Mouse (Mus musculus): ENCODE measurements around the gene Zswim3.
"Not testable (repeated sequence)": the region's sequence is repeated elsewhere in the genome, so short reads cannot be mapped to it uniquely, and the experiment has no call there.

Gene Zswim3

DNA sequence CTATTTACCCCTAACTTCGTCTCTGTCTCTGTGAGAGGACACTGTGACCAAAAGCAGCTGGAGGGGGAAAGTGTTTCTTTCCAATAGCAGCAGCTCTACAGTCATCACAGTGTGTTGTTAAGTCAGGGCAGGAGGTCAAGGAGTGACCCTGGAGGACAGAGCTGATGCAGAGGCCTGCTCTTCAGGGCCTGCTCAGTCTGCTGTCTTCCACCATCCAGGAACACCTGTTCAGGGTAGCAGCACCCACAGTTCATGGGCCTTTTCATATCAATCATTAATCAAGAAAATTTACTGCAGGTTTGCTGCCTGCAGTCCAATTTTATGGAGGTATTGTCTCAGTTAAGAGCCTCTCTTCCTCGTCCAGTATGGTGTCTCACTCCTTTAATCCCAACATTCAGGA is 8.7 kb downstream of the Zswim3 start:
- DNase-seq, result no peak

DNA sequence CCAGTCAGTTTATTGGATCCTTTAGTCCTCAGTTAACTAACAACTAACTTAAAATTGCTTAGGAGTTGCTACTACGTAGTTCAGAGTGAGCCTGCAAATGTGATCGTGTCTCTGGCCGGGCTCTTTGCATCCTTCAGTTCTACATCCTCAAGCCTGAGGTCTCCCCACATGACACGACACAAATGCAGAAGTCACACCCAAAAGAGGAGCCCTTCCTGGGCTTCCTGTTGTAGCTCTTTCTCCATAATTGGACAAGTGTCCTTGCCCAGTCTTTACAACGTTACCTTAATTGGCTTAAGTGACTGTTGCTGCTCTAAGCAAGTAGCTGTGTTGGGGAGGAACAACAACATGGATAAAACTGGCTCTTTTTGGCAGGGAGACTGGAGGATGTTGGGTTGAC is 10.4 kb downstream of the Zswim3 start:
- no peak for DNase-seq

DNA sequence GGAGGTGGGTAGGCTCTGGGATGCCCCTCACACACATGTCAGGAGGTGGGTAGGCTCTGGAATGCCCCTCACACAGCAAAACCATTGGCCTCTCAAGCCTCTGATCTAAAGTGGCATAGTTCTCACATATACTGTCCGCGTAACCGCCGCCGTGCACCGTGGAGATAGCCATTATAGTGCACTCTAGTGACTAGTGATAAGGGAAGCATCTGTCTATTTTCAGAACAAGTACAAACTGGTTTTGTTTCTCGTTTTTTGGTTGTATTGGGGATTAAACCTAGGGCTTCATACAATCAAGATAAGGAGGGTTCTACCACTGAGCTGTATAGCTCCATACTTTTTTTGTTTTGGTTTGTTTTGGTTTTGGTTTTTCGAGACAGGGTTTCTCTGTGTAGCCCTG is 10.9 kb downstream of the Zswim3 start:
- no peak for DNase-seq

DNA sequence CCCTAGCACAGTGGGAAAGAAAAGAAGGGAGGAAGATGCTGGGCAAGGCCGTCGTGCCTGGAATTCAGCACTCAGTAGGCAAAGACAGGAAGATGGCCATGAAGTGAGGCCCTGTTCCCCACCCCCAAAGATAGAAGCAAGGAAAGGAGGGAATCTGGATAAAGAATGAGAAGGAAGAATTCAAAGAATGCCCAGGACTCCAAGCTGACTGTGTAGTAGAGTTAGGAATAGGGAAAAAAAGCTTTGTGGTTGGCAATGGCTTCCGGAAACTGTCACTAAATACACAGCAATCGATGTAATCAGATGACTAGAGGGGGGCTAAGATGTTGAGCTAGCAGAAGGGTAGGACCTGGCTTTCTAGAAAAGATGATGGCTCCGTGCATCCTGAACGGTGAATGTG is 12.3 kb downstream of the Zswim3 start:
- no peak for DNase-seq

DNA sequence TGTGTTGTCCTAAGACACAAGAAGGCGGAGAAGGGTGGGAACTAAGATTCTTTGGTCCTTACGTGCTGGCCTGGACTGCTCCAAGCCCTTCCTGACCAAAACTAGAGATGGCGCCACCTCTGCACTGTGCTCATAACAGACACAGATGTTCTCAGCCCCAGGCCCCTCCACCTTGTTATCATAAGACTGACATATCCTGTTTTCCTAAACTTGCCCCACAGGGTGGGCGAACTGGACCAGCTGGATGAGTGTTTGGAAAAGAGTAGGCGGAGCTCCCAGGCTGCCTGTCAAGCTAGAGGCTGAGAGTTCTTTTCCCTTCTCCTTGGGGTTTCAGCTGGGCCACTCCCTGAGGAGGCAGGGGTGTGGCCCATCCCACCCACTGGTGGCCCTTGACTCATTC is 12.8 kb downstream of the Zswim3 start:
- no peak for DNase-seq

DNA sequence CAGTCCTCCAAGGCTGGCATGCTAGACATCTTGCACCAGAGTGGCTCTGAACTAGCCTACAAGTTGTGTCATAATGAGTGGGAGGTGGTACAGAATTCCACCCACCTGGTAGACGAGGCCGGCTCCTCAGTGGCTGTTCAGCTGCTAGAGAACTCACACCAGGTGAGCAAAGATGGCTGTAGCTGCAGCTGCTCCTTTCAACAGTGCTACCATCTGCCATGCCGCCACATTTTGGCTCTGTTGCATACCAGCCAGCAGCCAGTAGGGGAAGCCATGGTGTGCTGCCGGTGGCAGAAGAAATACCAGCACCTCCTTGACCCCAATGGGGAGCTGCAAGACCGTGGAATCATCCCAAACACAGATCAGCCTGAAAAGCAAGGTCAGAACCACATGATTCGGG is 16.2 kb downstream of the Zswim3 start:
- DNase-seq, result peak in 1 of 2 experiments; percentile 34

DNA sequence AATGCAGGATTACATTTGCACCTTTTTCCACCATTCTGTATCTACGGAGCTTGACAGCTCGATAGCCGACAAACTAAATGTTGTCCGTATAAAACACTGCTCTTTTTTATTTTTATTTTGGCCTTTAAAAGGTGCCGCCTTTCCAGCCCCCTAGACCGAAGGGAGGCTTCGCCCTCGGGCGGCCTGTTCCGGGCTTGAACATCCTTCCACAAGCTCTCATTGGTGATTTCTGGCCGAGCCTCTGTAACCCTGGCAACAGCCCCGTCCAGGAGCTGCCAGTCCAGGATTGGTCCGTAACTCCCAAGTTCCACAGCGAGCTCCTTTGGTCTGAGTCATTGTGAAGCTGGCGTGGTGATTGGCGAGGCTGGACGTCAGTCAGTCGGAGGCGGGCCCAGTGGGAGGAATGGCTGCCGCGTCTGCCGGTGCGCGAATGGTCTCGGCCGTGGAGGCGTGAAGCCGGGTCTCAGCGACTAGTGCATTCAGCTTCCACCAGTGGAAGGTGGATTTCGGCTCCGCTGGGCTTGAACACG is 17.8 kb downstream of the Zswim3 start, which contains the start of gene Zswim1:
TSS of gene Zswim1 (plus strand) at position 51 of the 530 bp plus-strand sequence.
- DNase-seq, result peak; percentile 100

DNA sequence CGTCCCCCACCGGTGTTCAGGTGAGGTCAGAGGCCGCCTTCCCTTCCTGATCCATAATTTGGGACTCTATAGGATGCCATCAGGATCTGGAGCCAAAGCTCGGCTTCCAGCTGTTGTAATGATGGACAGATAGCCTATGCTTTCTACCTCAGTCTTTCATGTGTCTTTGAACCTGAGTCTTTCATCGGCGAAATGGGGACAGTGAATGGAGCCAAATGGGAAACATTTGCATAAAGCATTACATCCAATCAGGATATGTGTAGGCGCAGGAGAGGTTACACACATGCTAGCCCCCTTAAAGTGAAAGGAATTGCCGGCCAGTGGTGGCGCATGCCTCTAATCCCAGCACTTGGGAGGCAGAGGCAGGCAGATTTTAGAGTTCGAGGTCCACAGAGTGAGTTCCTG is 18.3 kb downstream of the Zswim3 start:
- peak in 1 of 2 experiments; percentile 45 for DNase-seq

DNA sequence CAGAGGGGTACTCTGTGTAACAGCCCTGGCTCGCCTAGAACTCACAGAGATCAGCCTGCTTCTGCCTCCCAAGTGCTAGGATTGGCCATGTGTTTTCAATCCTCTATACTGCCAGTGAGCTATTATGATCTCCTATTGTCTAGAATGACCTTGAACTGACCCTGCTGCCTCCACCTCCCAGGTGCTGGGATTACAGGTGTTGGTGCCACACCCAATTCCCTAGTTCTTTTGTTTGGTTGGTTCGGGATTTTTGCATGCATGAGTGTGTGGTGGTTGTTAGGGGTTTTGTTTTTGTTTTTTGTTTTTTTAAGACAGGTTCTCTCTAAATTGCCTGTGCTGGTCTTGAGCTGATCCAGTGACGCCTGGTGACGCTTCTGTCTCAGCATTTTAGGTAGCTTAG is 19.1 kb downstream of the Zswim3 start:
- DNase-seq, result no peak

DNA sequence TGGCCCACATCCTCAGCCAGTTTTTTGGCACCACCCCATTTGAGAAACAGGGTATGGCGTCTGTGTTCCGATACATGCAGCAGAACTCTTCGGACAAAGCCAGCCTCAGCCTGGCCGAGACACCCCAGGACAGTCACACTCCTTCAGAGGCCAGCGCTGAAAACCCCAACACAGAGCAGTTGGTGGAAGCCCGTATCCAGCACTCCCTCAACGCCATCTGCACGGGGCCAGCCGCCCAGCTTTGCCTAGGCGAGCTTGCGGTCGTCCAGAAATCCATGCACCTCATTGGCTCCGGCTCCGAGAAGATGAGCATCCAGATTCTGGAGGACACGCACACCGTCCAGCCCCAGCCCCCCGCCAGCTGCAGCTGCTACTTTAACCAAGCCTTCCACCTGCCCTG is 20.6 kb downstream of the Zswim3 start:
- no peak for DNase-seq

DNA sequence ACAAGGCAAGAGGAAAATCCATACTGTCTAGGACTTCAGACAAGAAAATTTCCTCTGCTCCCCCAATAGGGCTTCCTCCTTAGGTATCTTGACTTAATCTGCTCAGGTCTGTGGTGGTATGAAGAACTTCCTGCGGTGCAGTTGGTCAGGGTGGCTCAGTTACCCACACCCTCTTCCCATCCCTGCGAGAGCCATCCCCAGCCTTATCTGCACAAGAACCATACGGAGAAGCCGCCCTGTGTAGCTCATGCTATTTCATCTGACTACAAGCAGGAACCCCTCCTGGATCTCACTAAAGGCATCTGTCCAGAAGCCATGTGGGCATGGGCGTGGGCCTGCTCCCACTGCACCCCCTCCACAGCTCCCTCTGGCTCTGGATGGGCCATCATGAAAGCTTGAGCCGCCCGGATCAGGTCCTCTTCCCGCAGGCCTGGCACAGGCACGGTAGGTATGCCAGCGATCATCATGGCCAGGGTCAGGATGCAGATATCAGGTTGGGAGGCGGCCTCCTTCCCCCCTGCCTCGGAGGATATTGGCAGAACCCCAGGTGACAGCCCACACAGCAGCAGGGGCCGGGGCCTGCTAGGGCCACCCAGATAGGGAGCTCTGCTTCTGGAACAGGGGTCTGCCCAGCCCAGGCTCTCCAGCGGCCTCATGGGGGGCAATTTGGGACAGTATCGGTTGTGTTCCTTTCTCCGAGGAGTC is 22.4 kb downstream of the Zswim3 start:
- DNase-seq, result no peak

DNA sequence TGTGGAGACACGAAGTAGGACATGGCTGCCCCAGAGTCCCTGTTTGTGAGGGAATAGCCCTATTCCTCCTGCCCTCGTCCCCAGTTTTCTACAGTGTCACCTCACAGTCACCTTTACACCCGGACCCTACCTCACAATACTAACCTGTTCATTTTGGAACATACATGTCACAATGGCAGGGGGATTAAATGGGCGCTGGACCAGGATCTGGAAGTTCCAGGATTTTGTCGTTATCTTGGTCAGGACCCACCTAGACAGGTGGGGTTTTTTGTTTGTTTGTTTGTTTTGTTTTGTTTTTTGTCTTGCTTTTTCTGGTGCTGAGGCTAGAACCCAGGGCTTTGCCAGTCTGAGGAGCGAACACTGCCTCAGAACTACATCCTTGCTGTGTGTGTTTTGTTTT is 23.5 kb downstream of the Zswim3 start, which contains the start of gene Spata25:
TSS of gene Spata25 (minus strand) at position 101 of the 400 bp plus-strand sequence.
- DNase-seq, result no peak

DNA sequence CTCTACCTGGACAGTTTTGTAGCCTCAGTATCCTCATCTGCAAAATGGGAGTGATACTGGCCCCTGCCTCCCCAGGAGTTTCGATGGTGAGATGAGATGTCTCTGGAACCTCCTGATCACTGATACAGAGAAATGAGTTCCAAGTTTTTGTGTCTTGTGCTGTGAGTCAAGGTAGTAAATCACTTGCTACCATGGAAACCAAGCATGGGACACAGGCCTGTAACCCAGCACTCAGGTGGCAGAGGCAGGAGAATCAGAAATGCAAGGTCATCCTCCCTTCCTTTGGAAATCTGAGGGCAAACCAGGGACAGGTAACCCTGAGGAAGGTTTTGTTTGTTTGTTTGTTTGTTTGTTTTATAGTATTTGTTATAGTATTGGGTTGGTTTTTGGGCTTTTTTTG is 24.2 kb downstream of the Zswim3 start:
- DNase-seq, result no peak

DNA sequence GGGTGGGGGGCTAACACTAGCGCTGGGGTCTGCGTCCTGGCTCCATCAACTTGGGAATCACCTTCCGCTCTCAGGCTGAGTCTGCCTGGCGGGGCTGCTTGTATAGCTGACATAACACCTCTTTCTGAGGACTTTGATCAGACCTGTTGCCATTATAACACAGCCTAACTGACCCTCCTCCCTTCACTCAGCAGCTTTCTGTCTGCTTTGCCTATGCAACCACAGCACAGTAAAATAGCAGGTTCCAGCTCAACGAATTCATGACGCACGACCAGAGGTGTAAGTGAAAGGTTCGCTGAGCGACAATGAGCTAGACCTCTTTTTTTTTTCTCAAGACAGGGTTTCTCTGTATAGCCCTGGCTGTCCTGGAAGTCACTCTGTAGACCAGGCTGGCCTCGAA is 26.1 kb downstream of the Zswim3 start:
- no peak for DNase-seq

DNA sequence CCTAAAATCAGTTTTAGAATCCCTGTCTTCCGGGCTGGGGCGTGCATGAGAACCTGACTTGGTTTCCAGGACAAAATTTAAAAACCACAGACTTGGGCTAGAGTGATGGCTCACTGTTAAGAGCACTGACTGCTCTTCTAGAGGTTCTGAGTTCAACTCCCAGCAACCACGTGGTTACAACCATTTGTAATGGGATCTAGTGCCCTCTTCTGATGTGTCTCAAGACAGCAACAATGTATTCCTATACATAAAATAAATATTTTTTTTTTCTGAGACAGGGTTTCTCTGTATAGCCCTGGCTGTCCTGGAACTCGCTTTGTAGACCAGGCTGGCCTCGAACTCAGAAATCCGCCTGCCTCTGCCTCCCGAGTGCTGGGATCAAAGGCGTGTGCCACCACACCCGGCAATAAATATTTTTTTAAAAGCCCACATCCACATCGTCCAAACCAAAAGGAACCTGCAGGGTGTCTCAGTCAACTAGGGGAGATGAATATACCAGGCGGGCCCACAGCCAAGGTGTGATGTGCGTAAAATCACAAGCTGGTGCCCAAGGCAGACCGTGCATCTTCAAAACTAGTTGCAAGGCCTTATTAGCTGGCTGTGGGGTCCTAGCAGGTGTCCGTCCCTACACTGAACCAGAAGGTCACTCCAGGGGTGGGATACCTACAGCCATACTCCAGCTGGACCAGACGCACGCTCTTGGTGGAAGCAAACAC is 27.3 kb downstream of the Zswim3 start:
- DNase-seq, result peak in 1 of 2 experiments; percentile 41

DNA sequence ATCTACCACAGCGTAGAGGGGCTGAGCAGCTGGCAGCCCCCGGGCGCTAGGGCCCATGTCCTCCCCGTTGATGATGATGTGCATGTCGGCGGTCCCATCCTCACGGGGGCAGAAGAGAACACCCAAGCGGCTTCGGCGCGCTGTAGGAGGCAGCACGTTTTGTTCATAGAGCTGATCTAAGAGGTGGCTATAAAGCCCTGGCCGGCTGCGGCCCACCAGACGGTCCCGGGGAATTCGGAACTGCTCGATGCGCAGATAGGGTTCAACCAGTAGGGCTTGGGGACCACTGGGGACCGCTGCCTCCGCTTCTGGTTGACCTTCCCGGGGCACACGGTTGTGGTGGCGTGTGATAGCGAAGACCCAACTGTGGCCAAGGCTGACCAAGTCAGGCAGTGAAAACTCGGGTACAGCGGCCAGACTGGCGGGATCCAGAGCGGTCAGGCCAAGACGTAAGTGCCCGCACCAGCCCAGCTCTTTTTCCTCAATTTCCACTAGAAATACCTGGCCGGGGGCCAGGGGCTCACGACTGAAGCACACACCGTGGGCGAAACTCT is 27.9 kb downstream of the Zswim3 start, which contains the start of gene Ctsa:
TSS of gene Ctsa (plus strand) at position 126 of the 554 bp plus-strand sequence.
- peak; percentile 78 to 79 for DNase-seq

DNA sequence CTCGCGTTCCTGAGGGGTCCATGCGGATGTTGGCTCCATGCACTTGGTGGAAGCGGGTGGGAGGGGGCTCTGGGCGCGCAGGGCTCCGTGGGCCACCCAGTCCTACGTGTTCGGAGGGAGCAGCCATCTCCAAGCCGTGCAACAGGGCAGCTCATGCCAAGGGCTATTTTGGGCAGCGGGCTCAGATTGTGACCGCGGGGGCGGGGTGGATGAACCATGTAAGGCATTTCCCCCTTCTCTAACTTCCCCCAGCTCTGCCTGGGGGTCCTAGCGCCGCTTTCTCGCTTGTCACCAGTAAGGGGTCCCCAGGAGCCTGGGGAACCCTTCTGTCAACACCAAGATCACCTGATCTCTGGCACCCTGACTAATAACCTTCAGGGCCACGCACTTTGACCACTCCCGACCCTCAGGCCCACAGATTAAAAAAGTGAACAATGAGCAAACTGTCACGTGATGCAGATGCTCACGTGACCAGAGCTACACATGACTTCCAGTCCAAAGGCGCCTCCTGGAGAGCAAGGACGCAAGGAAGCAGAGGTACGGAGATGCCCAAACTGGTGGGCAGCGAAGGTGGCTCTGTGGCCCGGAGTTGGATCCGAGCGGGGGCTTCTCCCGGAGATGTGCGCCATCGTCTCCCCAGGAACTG is 28.5 kb downstream of the Zswim3 start, which contains the start of gene Neurl2:
TSS of gene Neurl2 (minus strand) at position 143 of the 646 bp plus-strand sequence.
- peak; percentile 89 to 91 for DNase-seq

DNA sequence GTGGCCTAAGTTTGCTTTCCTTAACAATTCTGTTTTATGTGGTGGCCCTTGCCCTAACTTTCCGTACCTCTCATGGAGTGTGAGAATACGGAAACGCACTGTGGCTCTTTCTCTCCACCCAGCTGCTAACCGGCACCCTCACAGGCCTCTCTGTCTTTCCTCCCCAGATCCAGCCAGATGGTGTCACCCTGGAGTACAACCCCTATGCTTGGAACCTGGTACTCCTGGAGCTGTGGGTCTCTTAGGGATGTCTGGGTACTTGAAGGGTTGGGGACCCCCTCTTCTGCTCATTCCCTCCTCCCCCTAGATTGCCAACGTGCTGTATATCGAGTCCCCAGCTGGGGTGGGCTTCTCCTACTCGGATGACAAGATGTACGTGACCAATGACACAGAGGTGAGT is 29.6 kb downstream of the Zswim3 start:
- peak; percentile 39 to 45 for DNase-seq

DNA sequence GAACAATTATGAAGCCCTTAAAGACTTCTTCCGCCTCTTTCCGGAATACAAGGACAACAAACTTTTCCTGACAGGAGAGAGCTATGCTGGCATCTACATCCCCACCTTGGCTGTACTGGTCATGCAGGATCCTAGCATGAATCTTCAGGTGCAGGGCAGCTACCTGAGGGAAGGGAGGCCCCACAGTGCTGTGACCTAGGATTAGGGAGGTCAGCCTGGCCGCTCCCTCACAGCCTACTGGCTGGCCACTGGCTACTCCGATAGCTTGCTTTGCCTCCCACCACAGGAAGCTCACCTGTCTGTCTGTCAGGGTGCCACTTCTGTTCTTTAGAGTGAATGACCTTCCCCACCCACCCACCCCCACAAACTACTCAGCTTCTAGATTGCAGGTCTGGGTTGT is 30.3 kb downstream of the Zswim3 start:
- DNase-seq, result no peak

DNA sequence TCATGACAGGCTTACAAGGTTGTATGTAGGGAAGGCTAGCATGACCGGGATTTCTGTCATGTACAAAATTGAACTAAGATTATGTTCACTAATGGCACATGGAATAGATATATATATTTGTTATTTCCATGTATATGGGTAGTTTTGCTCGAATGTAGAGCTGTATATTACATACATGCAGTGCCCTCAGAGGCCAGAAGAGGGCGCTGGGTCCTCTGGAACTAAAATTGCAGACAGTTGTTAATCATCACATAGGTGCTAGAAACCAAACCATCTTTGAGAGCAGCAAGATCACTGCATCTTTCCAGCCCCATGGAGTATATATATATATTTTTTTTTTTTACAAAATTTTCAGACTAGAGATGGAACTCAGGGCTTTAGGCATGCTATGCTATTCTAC is 40.9 kb downstream of the Zswim3 start:
- DNase-seq, result no peak

DNA sequence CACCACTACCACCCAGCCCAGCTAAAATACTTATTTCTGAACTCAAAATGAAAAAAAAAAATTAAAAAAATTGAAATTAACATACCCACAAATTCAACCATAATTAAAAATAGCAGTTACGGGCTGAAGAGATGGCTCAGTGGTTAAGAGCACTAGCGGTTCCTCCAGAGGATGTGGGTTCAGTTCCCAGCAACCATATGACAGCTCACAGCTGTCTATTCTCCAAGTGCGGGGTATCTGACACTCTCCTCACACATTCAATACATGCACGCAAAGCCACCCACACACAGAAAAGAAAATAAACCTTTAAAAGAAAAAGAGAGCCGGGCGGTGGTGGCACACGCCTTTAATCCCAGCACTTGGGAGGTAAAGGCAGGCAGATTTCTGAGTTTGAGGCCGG is 45.2 kb downstream of the Zswim3 start:
- no peak for DNase-seq

DNA sequence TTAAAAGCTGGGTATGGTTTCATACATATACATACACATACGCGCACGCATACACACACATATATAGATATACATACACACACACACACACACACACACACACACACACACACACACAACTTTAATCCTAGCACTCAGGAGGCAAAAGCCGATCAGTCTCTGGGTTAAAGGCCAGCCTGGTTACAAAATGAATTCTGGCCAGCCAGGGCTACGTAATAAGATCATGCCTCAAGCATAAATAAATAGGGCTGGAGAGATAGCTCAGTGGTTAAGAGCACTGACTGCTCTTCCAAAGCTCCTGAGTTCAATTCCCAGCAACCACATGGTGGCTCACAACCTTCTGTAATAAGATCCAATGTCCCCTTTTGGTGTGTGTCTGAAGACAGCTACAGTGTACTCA is 50.7 kb downstream of the Zswim3 start:
- not testable (repeated sequence) for DNase-seq
